Comparison of ENCODE assay signal across 14 mouse cellular contexts in genomic region chr4:132873481-132874362, GRCm38 (mm10). TPM values are rescaled to one million over a fixed set of nuclear protein-coding genes. Genes with fewer than 3 reads are reported as not detected.
DNase-seq lines count a peak whose midpoint lies in the region; ATAC-seq and TF ChIP-seq lines count a peak whose summit lies in the region.
"Had no signal": no experiment of that assay in that cellular context is flagged by ENCODE, and none has a peak within 500 bp of the region (broad histone marks: within the 10 kb centered on the region; RNA-seq: fewer than 3 reads in every experiment).

No protein-coding gene starts in this region.

- TF ChIP-seq RAD21 in MEL (IDR thresholded peaks at IDR 0.05; ENCODE audit: low read depth, low read length): no peak

- H3K27me3 ChIP-seq in kidney, embryonic 15.5 days: no peaks in the 10 kb centered on the region
- no peaks in the 10 kb centered on the region for H3K27me3 ChIP-seq in MEL (ENCODE audit: control insufficient read depth in 1 of 2, insufficient read depth in 2 of 2, low read length in 2 of 2)
- H3K27me3 ChIP-seq: hindbrain, embryonic 12.5 days; midbrain, embryonic 15.5 days; neural tube, embryonic 12.5 days; Patski had no signal

- H3K27ac ChIP-seq in kidney, embryonic 15.5 days: no peak overlapping the region
- no peak overlapping the region for H3K27ac ChIP-seq in MEL (ENCODE audit: control insufficient read depth, low read depth, low read length)
- H3K27ac ChIP-seq: hindbrain, embryonic 12.5 days; midbrain, embryonic 15.5 days; neural tube, embryonic 12.5 days had no signal

- TF ChIP-seq POLR2A in MEL (IDR thresholded peaks at IDR 0.05; ENCODE audit: control insufficient read depth in 1 of 2, insufficient read depth in 1 of 2, low read depth in 1 of 2, low read length in 2 of 2, poor library complexity in 1 of 2): no peak

- no peak for ATAC-seq in kidney, embryonic 15.5 days (replicated peaks; ENCODE audit: low FRiP score)
- no peak for ATAC-seq in granulocyte monocyte progenitor cell, adult 5-6 weeks (replicated peaks; ENCODE audit: poor library complexity, severe bottlenecking)
- ATAC-seq: midbrain, embryonic 15.5 days; Patski had no signal

- no peak overlapping the region for H3K9ac ChIP-seq in kidney, embryonic 15.5 days
- H3K9ac ChIP-seq in MEL (ENCODE audit: control insufficient read depth, low read depth, low read length, poor library complexity, severe bottlenecking): no peak overlapping the region
- H3K9ac ChIP-seq: hindbrain, embryonic 12.5 days; midbrain, embryonic 15.5 days; neural tube, embryonic 12.5 days had no signal

- H3K4me1 ChIP-seq in kidney, embryonic 15.5 days: 0 out of 2 replicates have a peak, but pooled peaks cover 6% of the 10 kb centered on the region
- peaks cover 11 to 18% of the 10 kb centered on the region in 2 experiments; a peak in 3 of 4 replicates for H3K4me1 ChIP-seq in MEL (ENCODE audit: control insufficient read depth in 1 of 2, insufficient read depth in 2 of 2, low read length in 2 of 2)
- H3K4me1 ChIP-seq: hindbrain, embryonic 12.5 days; midbrain, embryonic 15.5 days; neural tube, embryonic 12.5 days had no signal

- H3K9me3 ChIP-seq in kidney, embryonic 15.5 days (replicated peaks): no peaks in the 10 kb centered on the region
- H3K9me3 ChIP-seq in MEL (replicated peaks; ENCODE audit: insufficient read depth, low read length): no peaks in the 10 kb centered on the region
- H3K9me3 ChIP-seq: hindbrain, embryonic 12.5 days; midbrain, embryonic 15.5 days; neural tube, embryonic 12.5 days had no signal

- H3K4me2 ChIP-seq in kidney, embryonic 15.5 days: no peak overlapping the region
- H3K4me2 ChIP-seq: hindbrain, embryonic 12.5 days; midbrain, embryonic 15.5 days; neural tube, embryonic 12.5 days had no signal

- peaks cover 33% of the 10 kb centered on the region for H3K36me3 ChIP-seq in kidney, embryonic 15.5 days
- H3K36me3 ChIP-seq in MEL (ENCODE audit: control insufficient read depth in 1 of 2, insufficient read depth in 2 of 2, low read length in 2 of 2): peaks cover 9 to 13% of the 10 kb centered on the region in 2 experiments

- no peak for TF ChIP-seq CTCF in MEL (IDR thresholded peaks at IDR 0.05 in 2 of 3, conservative IDR thresholded peaks at IDR 0.05 in 1 of 3; ENCODE audit: control insufficient read depth in 1 of 3, insufficient read depth in 1 of 3, low read depth in 2 of 3, low read length in 3 of 3, poor library complexity in 1 of 3, severe bottlenecking in 1 of 3)

- 89% methylated on average over 11 of the region's 11 CpGs for WGBS in kidney, embryonic 15.5 days

- H3K79me2 ChIP-seq in MEL (ENCODE audit: control insufficient read depth, insufficient read depth, low read length, poor library complexity): peaks cover 14% of the 10 kb centered on the region

- peak; percentile 30 for DNase-seq in kidney, adult 11 months
- DNase-seq in MEL (ENCODE audit: low read depth, low spot score): peak; percentile 40
- DNase-seq in heart, postnatal 4 days: peak; percentile 6
- DNase-seq in lung, postnatal 25 days (ENCODE audit: low spot score): peak; percentile 3
- DNase-seq in right cerebral cortex, postnatal 4 days: no peak
- no peak for DNase-seq in gastrocnemius, adult 18-20 months (ENCODE audit: low spot score)
- DNase-seq: adrenal gland, postnatal 25 days; thymus, postnatal 25 days had no signal

- TF ChIP-seq EP300 in MEL (IDR thresholded peaks at IDR 0.05; ENCODE audit: low read depth in 1 of 2, low read length in 2 of 2): peak; percentile 24 to 59; a peak in 1 of 4 replicates

- no peak overlapping the region for H3K4me3 ChIP-seq in kidney, embryonic 15.5 days (replicated peaks)
- H3K4me3 ChIP-seq in MEL (ENCODE audit: control insufficient read depth in 1 of 2, insufficient read depth in 1 of 2, low read depth in 2 of 2, low read length in 2 of 2): no peak overlapping the region
- H3K4me3 ChIP-seq: hindbrain, embryonic 12.5 days; midbrain, embryonic 15.5 days; neural tube, embryonic 12.5 days had no signal

TF ChIP-seq in MEL, 35 proteins besides CTCF, POLR2A, EP300 and RAD21:
- peak; percentile 62 for TF ChIP-seq TCF12 (IDR thresholded peaks at IDR 0.05; ENCODE audit: low read depth, low read length)
- TF ChIP-seq MAZ (IDR thresholded peaks at IDR 0.05; ENCODE audit: low read depth, low read length): no peak
- TF ChIP-seq SIN3A (IDR thresholded peaks at IDR 0.05; ENCODE audit: low read length): peak; percentile 36; the same call in 1 of the 2 replicates
- TF ChIP-seq TAL1 (IDR thresholded peaks at IDR 0.05; ENCODE audit: low read length): peak; percentile 19; the same call in 1 of the 2 replicates
- TF ChIP-seq RCOR1 (IDR thresholded peaks at IDR 0.05; ENCODE audit: low read depth, low read length): peak; percentile 39; the same call in 1 of the 2 replicates
- TF ChIP-seq CHD2 (IDR thresholded peaks at IDR 0.05; ENCODE audit: low read length): no peak
- TF ChIP-seq GATA1 (IDR thresholded peaks at IDR 0.05; ENCODE audit: low read depth, low read length): peak; percentile 24; the same call in 1 of the 2 replicates
- TF ChIP-seq ETS1 (IDR thresholded peaks at IDR 0.05; ENCODE audit: low read depth, low read length): peak; percentile 78

RNA-seq across cellular contexts. Expression of gene Stx12, which starts 10.6 kb away (rescaled TPM):
- 55.9 and 57.7 TPM in 2 replicates for polyA plus RNA-seq in kidney, embryonic 15.5 days (2015; fragmentation: Nextera tagmentation; extraction: Ambion mirVana)
- 16.3 and 16.8 TPM in 2 replicates for total RNA-seq in MEL (2012; rRNA removed)
- 10 to 100 TPM in 1 of 2 experiments, not detected in 1; 22.0 TPM for polyA plus RNA-seq in MEL (2012; ENCODE audit: insufficient read depth in 1 of 2, insufficient read length in 2 of 2, low read depth in 1 of 2, low replicate concordance in 2 of 2, missing spikeins in 1 of 2)
- total RNA-seq in heart, postnatal 4 days (2021): 10 to 100 TPM; 53.9 to 54.9 TPM
- total RNA-seq in gastrocnemius, adult 18-20 months (2021): 10 to 100 TPM; 24.6 to 26.5 TPM
- total RNA-seq in granulocyte monocyte progenitor cell, adult 5-6 weeks (2014; fragmentation: Nextera tagmentation): 22.0 and 39.8 TPM in 2 replicates
- total RNA-seq in granulocyte monocyte progenitor cell, adult 5-6 weeks (2017): 26.5 and 29.6 TPM in 2 replicates

RNA-seq across cellular contexts. Expression of gene Ppp1r8, which starts 30.8 kb away (rescaled TPM):
- polyA plus RNA-seq in kidney, embryonic 15.5 days (2015; fragmentation: Nextera tagmentation; extraction: Ambion mirVana): 62.6 and 66.5 TPM in 2 replicates
- 83.6 and 84.7 TPM in 2 replicates for total RNA-seq in MEL (2012; rRNA removed)
- 100 to 1,000 TPM in 1 of 2 experiments, not detected in 1; 103 TPM for polyA plus RNA-seq in MEL (2012; ENCODE audit: insufficient read depth in 1 of 2, insufficient read length in 2 of 2, low read depth in 1 of 2, low replicate concordance in 2 of 2, missing spikeins in 1 of 2)
- 10 to 100 TPM; 31.0 to 34.2 TPM for total RNA-seq in heart, postnatal 4 days (2021)
- total RNA-seq in gastrocnemius, adult 18-20 months (2021): 10 to 100 TPM; 14.6 to 15.7 TPM
- 59.6 and 70.9 TPM in 2 replicates for total RNA-seq in granulocyte monocyte progenitor cell, adult 5-6 weeks (2014; fragmentation: Nextera tagmentation)
- 67.6 and 85.2 TPM in 2 replicates for total RNA-seq in granulocyte monocyte progenitor cell, adult 5-6 weeks (2017)

RNA-seq across cellular contexts. Expression of gene Fam76a, which starts 48.6 kb away (rescaled TPM):
- polyA plus RNA-seq in kidney, embryonic 15.5 days (2015; fragmentation: Nextera tagmentation; extraction: Ambion mirVana): 35.1 and 35.8 TPM in 2 replicates
- total RNA-seq in MEL (2012; rRNA removed): 7.5 and 8.4 TPM in 2 replicates
- polyA plus RNA-seq in MEL (2012; ENCODE audit: insufficient read depth in 1 of 2, insufficient read length in 2 of 2, low read depth in 1 of 2, low replicate concordance in 2 of 2, missing spikeins in 1 of 2): 10 to 100 TPM in 1 of 2 experiments, not detected in 1; 15.4 TPM
- 10 to 100 TPM; 33.5 to 38.1 TPM for total RNA-seq in heart, postnatal 4 days (2021)
- total RNA-seq in gastrocnemius, adult 18-20 months (2021): 10 to 100 TPM; 23.5 to 23.9 TPM
- 15.1 and 25.0 TPM in 2 replicates for total RNA-seq in granulocyte monocyte progenitor cell, adult 5-6 weeks (2014; fragmentation: Nextera tagmentation)
- total RNA-seq in granulocyte monocyte progenitor cell, adult 5-6 weeks (2017): 17.5 and 17.6 TPM in 2 replicates

Comparison
In these comparisons a context has a peak if more than half of its experiments do, and no peak if none do; other contexts are left out.
1. DNase-seq: peak in kidney, adult 11 months (single experiment), MEL (single experiment), heart, postnatal 4 days (single experiment) and lung, postnatal 25 days (single experiment); none in right cerebral cortex, postnatal 4 days (single experiment) and gastrocnemius, adult 18-20 months (single experiment).